Mouse (Mus musculus) adrenal gland, adult 18-20 months (tissue): ENCODE results near the gene Reps2. TPM values are rescaled to one million over a fixed set of nuclear protein-coding genes. Genes with fewer than 3 reads are reported as not detected.

Experiments used
- DNase-seq, 2 experiments: peaks; one replicate each; pipeline ENCODE4 v3.0.0; 2021 to 2022; ENCODE audit warnings: low spot score in 2 of 2
- long read RNA-seq, 2 experiments: library from polyadenylated mRNA; stranded (forward); transcript quantifications; one replicate each; pipeline ENCODE4 v2.0.0; 2021
- total RNA-seq, 2 experiments: library from RNA; stranded (reverse); gene quantifications; 1 replicate in 1 of 2; 2 replicates in 1 of 2; pipeline ENCODE4 v1.2.3; 2021

Reps2 gene
- 1 to 10 TPM; 2.5 to 3.0 TPM for total RNA-seq
- long read RNA-seq, experiment 1, result 0 reads
- long read RNA-seq, experiment 2, result 0 reads

- peak; percentile 41 to 59 for DNase-seq
Measured at GRCm38 (mm10) chrX:162643091-162643788, at the start of gene Reps2. Gene Reps2 (minus strand): TSS chrX:162643649.

GRCm38 (mm10) chrX:162691272-162691671 lies 47.8 kb upstream of the Reps2 start:
- no peak for DNase-seq

GRCm38 (mm10) chrX:162685394-162685793 lies 41.9 kb upstream of the Reps2 start:
- DNase-seq, result no peak

- DNase-seq, result no peak
Measured at GRCm38 (mm10) chrX:162679506-162679905, 36.1 kb upstream of the Reps2 start.

GRCm38 (mm10) chrX:162678820-162679219 lies 35.4 kb upstream of the Reps2 start:
- no peak for DNase-seq

- no peak for DNase-seq
Measured at GRCm38 (mm10) chrX:162666166-162666565, 22.7 kb upstream of the Reps2 start.

- no peak for DNase-seq
Measured at GRCm38 (mm10) chrX:162660182-162660581, 16.7 kb upstream of the Reps2 start.

GRCm38 (mm10) chrX:162653518-162653917 lies 10.1 kb upstream of the Reps2 start:
- no peak for DNase-seq

GRCm38 (mm10) chrX:162652445-162652844 lies 9.0 kb upstream of the Reps2 start:
- no peak for DNase-seq

- no peak for DNase-seq
Measured at GRCm38 (mm10) chrX:162651125-162651524, 7.7 kb upstream of the Reps2 start.

- no peak for DNase-seq
Measured at GRCm38 (mm10) chrX:162643789-162644092, 292 bp upstream of the Reps2 start.

- no peak for DNase-seq
Measured at GRCm38 (mm10) chrX:162642402-162643090, 903 bp downstream of the Reps2 start.

- no peak for DNase-seq
Measured at GRCm38 (mm10) chrX:162641764-162642163, 1.7 kb downstream of the Reps2 start.

- no peak for DNase-seq
Measured at GRCm38 (mm10) chrX:162635159-162635558, 8.3 kb downstream of the Reps2 start.

- DNase-seq, result no peak
Measured at GRCm38 (mm10) chrX:162622091-162622437, 21.4 kb downstream of the Reps2 start.

- no peak for DNase-seq
Measured at GRCm38 (mm10) chrX:162621194-162622090, 22.0 kb downstream of the Reps2 start.

GRCm38 (mm10) chrX:162619705-162620104 lies 23.7 kb downstream of the Reps2 start:
- DNase-seq, result no peak

GRCm38 (mm10) chrX:162618547-162618946 lies 24.9 kb downstream of the Reps2 start:
- DNase-seq, result no peak

GRCm38 (mm10) chrX:162606113-162606512 lies 37.3 kb downstream of the Reps2 start:
- DNase-seq, result no peak

- DNase-seq, result no peak
Measured at GRCm38 (mm10) chrX:162599666-162600065, 43.8 kb downstream of the Reps2 start.

GRCm38 (mm10) chrX:162591005-162591801 lies 52.2 kb downstream of the Reps2 start:
- no peak for DNase-seq
